Mouse (Mus musculus): ENCODE measurements around the gene A26c2. TPM values are rescaled to one million over a fixed set of nuclear protein-coding genes. Genes with fewer than 3 reads are reported as not detected.

The A26c2 gene
- polyA plus RNA-seq (2015; fragmentation: Nextera tagmentation; extraction: Ambion mirVana) = not detected in 2 replicates

DNA sequence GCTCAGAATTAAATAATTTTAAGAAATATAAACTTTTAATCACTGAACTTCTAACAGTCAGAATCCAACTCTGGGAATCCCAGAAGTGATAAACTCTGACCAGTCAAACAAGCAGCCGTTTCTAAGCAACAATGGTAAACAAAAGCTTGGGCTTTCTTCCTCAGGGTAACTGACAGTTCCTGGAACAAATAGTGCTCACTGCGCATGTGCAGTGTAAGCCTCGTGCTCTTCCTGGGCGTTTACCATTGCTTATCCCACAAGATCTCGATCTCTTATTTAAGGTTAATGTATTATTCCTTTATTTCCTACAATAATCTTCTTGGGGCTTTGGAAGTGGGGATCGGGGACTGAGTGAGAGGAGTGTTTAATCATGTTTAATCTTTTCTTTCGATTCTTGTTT is at the start of gene A26c2:
Gene A26c2, minus strand, starts transcription at position 101 of the 400 bp plus-strand sequence.
- ATAC-seq (ENCODE audit: insufficient read depth) = no peak
- Histone ChIP-seq H3K36me3 (replicated peaks) (no peaks in the 10 kb centered on the region), H3K9me3 (replicated peaks) (no peaks in the 10 kb centered on the region), H3K4me1 (replicated peaks) (no peaks in the 10 kb centered on the region), H3K27ac (replicated peaks) (no peak within 1 kb of the TSS), H3K27me3 (no peaks in the 10 kb centered on the region), H3K9ac (no peak within 1 kb of the TSS), H3K4me2 (no peak within 1 kb of the TSS), H3K4me3 (replicated peaks) (no peak within 1 kb of the TSS)
- 56% methylated on average over 7 of the region's 7 CpGs for WGBS (ENCODE audit: insufficient replicate concordance)

GRCm38 (mm10) chr7:62851471-62851870 is 28.0 kb upstream of the A26c2 start:
- H3K9ac ChIP-seq = no peak overlapping the region
- no peaks in the 10 kb centered on the region for H3K4me1 ChIP-seq (replicated peaks)
- H3K4me2 ChIP-seq = no peak overlapping the region
- no peak overlapping the region for H3K27ac ChIP-seq (replicated peaks)
- H3K36me3 ChIP-seq (replicated peaks) = no peaks in the 10 kb centered on the region
- H3K27me3 ChIP-seq = no peaks in the 10 kb centered on the region
- 0 out of 2 replicates have a peak, but pooled peaks cover 3% of the 10 kb centered on the region for H3K9me3 ChIP-seq (replicated peaks)
- ATAC-seq (ENCODE audit: insufficient read depth) = no peak
- no peak overlapping the region for H3K4me3 ChIP-seq (replicated peaks)

Measured in liver, embryonic 15.5 days (tissue).